Mouse (Mus musculus): ENCODE measurements at regions not wholly inside any gene's neighbourhood (a gene's known extent, or its start where the extent isn't known, plus 50 kb on each side); places are given as distances from the start of the nearest gene placed in this dataset.
A peak's percentile ranks its signal among the peaks of the same experiment; 100 is the strongest.
"Not testable (repeated sequence)": the region's sequence is repeated elsewhere in the genome, so short reads cannot be mapped to it uniquely, and the experiment has no call there.

GRCm38 (mm10) chr6:31131716-31132115 lies 172.8 kb upstream of the Klf14 start:
- no peak for DNase-seq (ENCODE audit: low spot score in 2 of 2)

DNA sequence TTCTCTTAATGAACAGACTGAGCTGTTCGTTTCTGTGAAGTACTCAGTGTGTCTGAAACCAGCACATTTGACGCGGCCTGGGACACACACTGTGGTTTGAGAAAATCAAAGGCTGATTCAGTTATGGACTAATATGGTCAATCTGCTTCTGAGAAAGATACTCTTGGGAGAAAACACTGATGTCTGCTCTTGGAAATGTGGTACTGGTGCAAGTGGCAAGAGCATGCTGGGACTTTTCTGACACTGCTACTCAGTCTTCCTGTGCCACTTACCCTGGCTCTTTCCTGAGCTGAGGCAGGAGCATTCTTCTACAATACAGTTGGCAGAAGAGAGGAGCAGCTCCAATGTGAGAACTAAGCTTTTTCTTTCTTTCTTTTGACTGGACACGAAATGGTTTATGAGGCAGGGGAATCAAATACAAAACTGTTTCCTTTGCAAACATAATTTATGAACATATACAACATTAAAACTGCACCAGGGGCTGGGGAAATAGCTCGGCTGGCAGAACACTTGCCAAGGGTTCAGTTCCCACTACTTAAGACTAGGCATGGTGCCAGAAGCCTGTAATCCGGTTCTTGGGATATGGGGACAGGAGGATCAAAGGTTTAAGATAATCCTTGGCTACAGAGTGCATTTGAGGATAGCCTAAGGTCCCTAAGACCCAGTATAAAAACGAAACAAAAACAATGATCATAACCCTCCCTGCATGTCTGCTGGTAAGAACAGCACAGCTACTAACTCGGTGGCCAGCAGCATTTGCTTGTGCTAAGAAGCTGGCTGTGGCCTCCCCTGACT lies 173.7 kb upstream of the Klf14 start:
- no peak for DNase-seq (ENCODE audit: low spot score in 2 of 2)

- peak in 1 of 2 experiments; percentile 59 for DNase-seq (ENCODE audit: low spot score in 2 of 2)
These were observed 175.2 kb upstream of the Klf14 start for GRCm38 (mm10) chr6:31133896-31134735.

GRCm38 (mm10) chr6:31134736-31135077 lies 175.8 kb upstream of the Klf14 start:
- no peak for DNase-seq (ENCODE audit: low spot score in 2 of 2)

- DNase-seq (ENCODE audit: low spot score in 2 of 2): no peak
These were observed 176.7 kb upstream of the Klf14 start for GRCm38 (mm10) chr6:31135580-31135979.

- DNase-seq (ENCODE audit: low spot score in 2 of 2): peak in 1 of 2 experiments; percentile 66
These were observed 178.0 kb upstream of the Klf14 start for GRCm38 (mm10) chr6:31136895-31137294.

- DNase-seq (ENCODE audit: low spot score in 2 of 2): no peak
These were observed 178.5 kb upstream of the Klf14 start for GRCm38 (mm10) chr6:31137351-31137750.

GRCm38 (mm10) chr6:31140000-31140399 lies 181.1 kb upstream of the Klf14 start:
- DNase-seq (ENCODE audit: low spot score in 2 of 2): no peak

GRCm38 (mm10) chr6:31140593-31140992 lies 181.7 kb upstream of the Klf14 start:
- no peak for DNase-seq (ENCODE audit: low spot score in 2 of 2)

GRCm38 (mm10) chr6:31141486-31141885 lies 182.6 kb upstream of the Klf14 start:
- no peak for DNase-seq (ENCODE audit: low spot score in 2 of 2)

DNA sequence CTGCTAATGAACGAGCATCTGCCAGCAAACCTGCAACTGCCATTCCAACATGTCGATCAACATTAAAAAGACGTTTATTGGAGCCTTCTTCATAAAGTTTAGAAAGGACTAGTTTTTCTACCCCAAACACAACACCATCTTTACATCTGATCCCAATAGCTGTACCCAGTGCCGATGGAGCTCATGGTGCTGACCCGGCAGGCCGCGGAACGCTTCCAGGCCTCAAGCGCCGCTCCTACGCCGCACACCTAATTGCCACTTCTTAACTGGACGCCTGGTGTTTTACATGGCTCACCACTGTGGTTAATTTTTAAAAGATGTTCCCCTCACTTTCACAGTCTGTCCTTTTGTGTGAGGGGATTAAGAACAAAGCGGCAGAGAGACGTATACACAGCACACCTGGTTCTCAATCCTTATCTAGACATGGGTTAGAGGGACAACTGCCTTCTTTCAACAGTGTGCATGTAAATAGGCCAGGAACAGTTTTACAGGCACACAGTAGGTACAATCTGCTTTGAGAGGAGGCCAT lies 183.7 kb upstream of the Klf14 start:
- not testable (repeated sequence) for DNase-seq (ENCODE audit: low spot score in 2 of 2)

DNA sequence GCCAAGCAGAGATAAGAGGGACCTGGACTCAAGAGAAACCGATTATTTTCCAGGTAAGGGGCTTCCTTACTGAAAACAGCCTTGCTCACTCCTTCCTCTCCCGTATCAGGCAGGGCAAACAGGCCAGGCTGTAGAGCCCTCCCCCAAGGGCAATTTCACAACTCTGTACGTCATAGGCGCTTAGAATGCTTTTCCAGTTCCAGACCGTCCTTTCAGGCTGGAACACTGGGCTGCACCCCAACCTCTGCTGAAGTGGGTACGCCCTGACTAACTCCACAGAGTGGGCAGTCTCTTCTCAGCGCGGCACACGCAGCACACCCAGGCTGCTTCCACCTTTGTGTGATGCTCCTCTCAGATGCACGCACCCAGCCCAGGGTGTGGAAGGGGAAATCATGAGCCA lies 186.8 kb upstream of the Klf14 start:
- DNase-seq (ENCODE audit: low spot score in 2 of 2): no peak

DNA sequence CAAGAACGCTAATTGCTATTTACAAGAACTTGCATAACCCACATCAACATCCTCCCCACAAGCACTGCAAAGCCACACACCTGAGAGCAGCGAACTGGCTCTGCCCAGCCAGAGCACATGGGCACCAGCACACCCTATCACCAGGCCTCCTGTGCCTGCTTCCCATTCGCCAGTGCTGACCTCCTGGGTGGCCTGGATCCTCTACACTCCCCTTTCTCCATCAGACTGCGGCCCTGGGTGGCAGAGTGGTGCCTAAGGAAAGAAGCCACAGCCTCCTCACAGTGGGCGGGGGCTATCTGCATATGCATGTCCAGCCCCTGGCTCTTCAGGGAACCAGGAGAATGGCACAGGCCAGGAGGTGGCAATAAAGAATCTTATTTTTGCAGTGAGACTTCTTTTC lies 187.9 kb upstream of the Klf14 start:
- DNase-seq (ENCODE audit: low spot score in 2 of 2): no peak

- DNase-seq (ENCODE audit: low spot score in 2 of 2): no peak
These were observed 188.8 kb upstream of the Klf14 start for GRCm38 (mm10) chr6:31147682-31148081.

DNA sequence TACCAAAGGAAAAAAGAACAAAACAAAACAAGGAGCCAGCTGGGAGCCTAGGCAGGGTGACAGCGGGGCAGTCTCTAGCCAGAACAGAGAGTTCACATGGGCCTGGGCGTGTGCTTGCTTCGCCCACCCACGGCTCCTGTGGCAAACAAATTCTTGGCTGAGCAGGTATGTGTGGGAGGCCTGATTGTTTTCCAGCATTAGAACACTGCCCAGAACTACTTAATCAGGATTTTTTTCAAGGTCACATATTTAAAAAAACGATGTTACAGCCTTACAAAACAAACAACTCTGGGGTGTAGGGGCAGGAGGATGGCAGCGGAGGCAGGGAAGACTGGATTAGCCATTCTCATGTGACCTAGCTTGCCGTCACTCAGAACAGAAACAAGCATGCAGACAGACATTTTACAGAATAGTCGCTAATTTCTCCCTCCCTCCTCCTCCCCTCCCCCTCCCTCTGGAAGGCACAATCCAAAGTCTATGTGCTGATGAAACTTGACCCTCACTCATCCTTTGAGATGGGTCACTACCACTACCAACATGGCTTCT lies 189.5 kb upstream of the Klf14 start:
- DNase-seq (ENCODE audit: low spot score in 2 of 2): no peak

DNA sequence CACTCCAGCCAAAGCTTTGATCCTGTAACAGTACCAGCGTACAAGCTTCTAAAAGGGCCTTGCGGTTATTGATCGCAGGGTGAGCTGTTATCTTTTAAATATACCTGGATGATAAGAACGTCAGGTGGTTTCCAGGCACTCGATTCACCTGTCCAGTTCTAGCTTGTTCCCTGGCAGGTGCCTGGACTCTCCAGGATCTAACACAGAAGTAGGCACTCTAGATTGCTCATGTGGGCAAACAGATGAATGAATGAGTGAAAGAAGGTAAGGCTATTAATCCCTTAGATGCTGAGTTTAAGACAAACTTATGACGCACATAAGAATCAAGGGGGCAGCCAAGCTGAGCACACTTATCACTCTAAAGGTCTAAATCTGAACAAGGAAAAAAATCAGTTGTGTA lies 190.3 kb upstream of the Klf14 start:
- DNase-seq (ENCODE audit: low spot score in 2 of 2): no peak

GRCm38 (mm10) chr6:31150416-31150815 lies 191.5 kb upstream of the Klf14 start:
- DNase-seq (ENCODE audit: low spot score in 2 of 2): no peak

DNA sequence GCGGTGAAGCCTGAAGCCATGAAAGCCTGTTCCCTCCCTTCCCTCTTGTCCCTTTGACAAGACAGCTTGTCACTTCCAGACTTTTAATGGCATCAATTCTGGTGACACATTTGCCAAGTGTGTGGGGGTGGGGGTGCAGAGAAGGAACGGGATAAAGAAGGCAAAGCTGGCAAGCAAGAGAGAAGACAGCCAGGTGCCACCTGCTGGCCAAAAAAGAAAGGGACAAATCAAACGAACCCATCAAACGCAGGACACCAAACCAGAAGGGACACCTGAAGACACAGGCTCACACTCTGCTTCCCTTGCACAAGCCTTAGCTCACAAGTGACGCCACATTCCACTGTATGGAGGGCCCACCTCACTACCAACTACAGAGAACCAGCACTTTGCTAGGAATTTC lies 197.0 kb upstream of the Klf14 start:
- DNase-seq (ENCODE audit: low spot score in 2 of 2): peak in 1 of 2 experiments; percentile 64

DNA sequence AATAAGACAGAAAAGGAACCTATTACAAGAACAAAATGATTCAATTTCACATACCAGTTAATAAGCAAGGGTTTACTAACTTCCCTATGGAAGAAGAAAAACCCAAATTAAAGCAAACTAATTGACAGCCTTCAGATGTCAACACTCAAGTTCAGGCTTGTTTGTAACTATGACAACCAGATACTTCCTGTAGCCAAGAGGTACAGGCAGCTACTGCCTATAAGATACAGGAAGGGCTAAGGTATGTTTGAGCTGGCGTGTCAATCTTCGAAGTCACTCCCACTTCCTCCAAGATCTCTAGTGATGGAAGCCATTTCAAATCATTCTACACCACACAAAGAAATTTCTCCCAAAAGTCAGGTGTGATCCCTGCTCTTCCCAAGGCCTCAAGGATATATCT lies 198.1 kb upstream of the Klf14 start:
- no peak for DNase-seq (ENCODE audit: low spot score in 2 of 2)

GRCm38 (mm10) chr6:31157429-31157828 lies 198.6 kb upstream of the Klf14 start:
- no peak for DNase-seq (ENCODE audit: low spot score in 2 of 2)

DNA sequence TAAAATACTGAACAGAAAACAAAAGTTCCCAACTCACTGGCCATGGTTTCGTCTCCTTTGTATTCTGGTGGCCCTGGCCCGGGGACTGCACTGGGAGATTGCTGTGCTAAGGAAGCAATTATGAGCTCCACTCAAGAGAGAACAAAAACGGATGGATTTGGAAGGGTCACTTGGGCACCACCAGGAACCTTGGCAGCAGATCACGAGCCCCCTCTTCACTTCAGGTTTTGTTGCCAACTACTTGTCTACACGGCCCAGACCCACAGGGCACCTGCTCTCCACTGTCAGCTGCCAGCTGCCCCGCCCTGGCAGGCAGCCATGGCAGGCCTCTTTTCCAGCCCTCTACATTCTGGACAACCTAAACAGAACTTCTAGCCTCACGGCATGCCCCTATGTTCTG lies 199.8 kb upstream of the Klf14 start:
- no peak for DNase-seq (ENCODE audit: low spot score in 2 of 2)

DNA sequence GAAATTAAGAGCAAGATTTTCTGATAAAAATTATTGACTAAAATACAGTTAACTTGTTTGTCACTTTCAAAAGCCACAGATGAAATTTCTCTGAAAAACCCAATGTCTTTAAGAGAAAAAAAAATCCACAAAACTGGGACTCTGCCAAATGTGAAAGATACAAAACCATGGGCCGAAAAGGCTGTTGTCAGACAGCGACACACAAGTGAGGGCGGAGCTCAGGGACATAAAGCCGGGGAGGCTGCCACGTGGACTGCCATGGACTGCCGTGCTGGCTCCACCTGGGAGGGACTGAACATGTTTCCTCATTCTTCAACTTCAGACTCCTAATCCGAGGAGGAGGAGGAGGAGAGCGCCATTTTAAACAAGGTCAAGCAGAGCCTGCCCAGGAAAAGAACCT lies 200.4 kb upstream of the Klf14 start:
- DNase-seq (ENCODE audit: low spot score in 2 of 2): no peak

Measured in frontal cortex, postnatal 36 days (tissue).